Mouse (Mus musculus) embryonic facial prominence, embryonic 11.5 days (tissue): ENCODE results near the gene Zbtb32. TPM values are rescaled to one million over a fixed set of nuclear protein-coding genes. Genes with fewer than 3 reads are reported as not detected.

ENCODE experiments used
- ATAC-seq: fragments of 200-750 bp; cut with Nextera tagmentation; replicated peaks from 2 replicates; pipeline ENCODE4 v1.8.0; 2017; ENCODE audit warnings: low read depth; ENCODE audit not compliant: insufficient number of reproducible peaks, low FRiP score, low TSS enrichment
- DNase-seq: peaks from one replicate; pipeline ENCODE4 v3.0.0-alpha.2; 2015; ENCODE audit warnings: low spot score
- H3K27ac ChIP-seq: fragments of 300-500 bp; sonication (generic); replicated peaks from 2 replicates; pipeline ENCODE4 v1.5.1; 2014; ENCODE audit warnings: mild to moderate bottlenecking, low read depth, low read length, control low read depth
- H3K27me3 ChIP-seq: fragments of 300-500 bp; sonication (generic); 2 replicates; pipeline ENCODE4 v1.6.1; 2014; ENCODE audit warnings: mild to moderate bottlenecking, low read length, moderate library complexity, mixed read lengths; ENCODE audit not compliant: control insufficient read depth, insufficient read depth
- H3K36me3 ChIP-seq: fragments of 300-500 bp; sonication (generic); replicated peaks from 2 replicates; pipeline ENCODE4 v1.6.1; 2014; ENCODE audit warnings: low read depth, mild to moderate bottlenecking, low read length, moderate library complexity, mixed read lengths; ENCODE audit not compliant: control insufficient read depth, insufficient read depth
- H3K4me1 ChIP-seq: fragments of 300-500 bp; sonication (generic); 2 replicates; pipeline ENCODE4 v1.6.1; 2014; ENCODE audit warnings: low read length, mixed read lengths; ENCODE audit not compliant: control insufficient read depth, insufficient read depth
- H3K4me2 ChIP-seq: fragments of 300-500 bp; sonication (generic); 2 replicates; pipeline ENCODE4 v1.6.1; 2014; ENCODE audit warnings: low read depth, mild to moderate bottlenecking, control low read depth, low read length, moderate library complexity
- H3K4me3 ChIP-seq: fragments of 300-500 bp; sonication (generic); 2 replicates; pipeline ENCODE4 v1.5.1; 2014; ENCODE audit warnings: low read depth, low read length, control low read depth
- H3K9ac ChIP-seq: fragments of 300-500 bp; sonication (generic); replicated peaks from 2 replicates; pipeline ENCODE4 v1.6.1; 2014; ENCODE audit warnings: mild to moderate bottlenecking, control low read depth, low read length
- H3K9me3 ChIP-seq: fragments of 300-500 bp; sonication (generic); replicated peaks from 2 replicates; pipeline ENCODE4 v1.6.1; 2016; ENCODE audit warnings: mild to moderate bottlenecking, low read length, inconsistent platforms, mixed read lengths; ENCODE audit not compliant: control insufficient read depth
- WGBS: fragments of 180-500 bp; shearing (Covaris S2); extraction: QIAGEN DNeasy Blood & Tissue Kit; methylation state at CpG from one replicate; pipeline ENCODE4 v1.1.7; 2014; 5-methylcytosine and 5-hydroxymethylcytosine counted together
- polyA plus RNA-seq: library from polyadenylated mRNA; unstranded; fragments of >200 nt; fragmentation: Nextera tagmentation; extraction: Ambion mirVana; gene quantifications from 2 replicates; pipeline ENCODE4 v1.2.1, GENCODE M21; 2014

Gene Zbtb32
- polyA plus RNA-seq, 1 experiment from 2014 or later, result 0.21 TPM

GRCm38 (mm10) chr7:30625530-30626384 lies 27.0 kb upstream of the Zbtb32 start, which contains the start of gene Cox6b1:
TSS of gene Cox6b1 (minus strand) at chr7:30626151.
- WGBS, result 2% methylated on average over 44 of the region's 44 CpGs
- Histone ChIP-seq H3K27me3 (no peaks in the 10 kb centered on the region), H3K4me2 (peak within 1 kb of the TSS; percentile 59), H3K36me3 (no peaks in the 10 kb centered on the region; the same call in 1 of the 2 replicates), H3K9me3 (no peaks in the 10 kb centered on the region), H3K4me3 (peak within 1 kb of the TSS; percentile 81), H3K27ac (0 out of 2 replicates have a peak within 1 kb of the TSS, but pooled peaks have one; percentile 35), H3K9ac (peak within 1 kb of the TSS; percentile 85), H3K4me1 (no peaks in the 10 kb centered on the region)
- DNase-seq (peak; percentile 95), ATAC-seq (peak; percentile 77)

GRCm38 (mm10) chr7:30619202-30619601 lies 20.5 kb upstream of the Zbtb32 start:
- no peak overlapping the region for H3K9ac ChIP-seq
- no peak overlapping the region for H3K4me2 ChIP-seq
- WGBS, result 86% methylated on average over 3 of the region's 3 CpGs
- no peaks in the 10 kb centered on the region for H3K27me3 ChIP-seq
- ATAC-seq (no peak), DNase-seq (peak; percentile 27)
- no peaks in the 10 kb centered on the region for H3K4me1 ChIP-seq
- no peaks in the 10 kb centered on the region for H3K9me3 ChIP-seq
- no peak overlapping the region for H3K27ac ChIP-seq
- H3K4me3 ChIP-seq, result no peak overlapping the region
- peaks cover 4% of the 10 kb centered on the region for H3K36me3 ChIP-seq

- Histone ChIP-seq H3K4me1 (no peaks in the 10 kb centered on the region), H3K27me3 (no peaks in the 10 kb centered on the region), H3K4me2 (no peak overlapping the region), H3K4me3 (no peak overlapping the region), H3K36me3 (peaks cover 4% of the 10 kb centered on the region), H3K27ac (no peak overlapping the region), H3K9me3 (no peaks in the 10 kb centered on the region), H3K9ac (no peak overlapping the region)
- no peak for ATAC-seq
- no peak for DNase-seq
- WGBS, result 94% methylated on average over 9 of the region's 9 CpGs
Measured at GRCm38 (mm10) chr7:30618658-30619057, 19.9 kb upstream of the Zbtb32 start.

- no peaks in the 10 kb centered on the region for H3K9me3 ChIP-seq
- WGBS, result 64% methylated on average over 5 of the region's 5 CpGs
- no peak overlapping the region for H3K4me3 ChIP-seq
- DNase-seq (no peak), ATAC-seq (no peak)
- H3K36me3 ChIP-seq, result peaks cover 4% of the 10 kb centered on the region
- no peak overlapping the region for H3K4me2 ChIP-seq
- H3K4me1 ChIP-seq, result no peaks in the 10 kb centered on the region
- H3K9ac ChIP-seq, result no peak overlapping the region
- no peaks in the 10 kb centered on the region for H3K27me3 ChIP-seq
- no peak overlapping the region for H3K27ac ChIP-seq
Measured at GRCm38 (mm10) chr7:30615049-30615760, 16.5 kb upstream of the Zbtb32 start.

GRCm38 (mm10) chr7:30614454-30614853 lies 15.7 kb upstream of the Zbtb32 start:
- Histone ChIP-seq H3K4me2 (no peak overlapping the region), H3K4me3 (no peak overlapping the region), H3K36me3 (peaks cover 4% of the 10 kb centered on the region), H3K9ac (no peak overlapping the region), H3K4me1 (no peaks in the 10 kb centered on the region), H3K27me3 (no peaks in the 10 kb centered on the region), H3K27ac (no peak overlapping the region), H3K9me3 (no peaks in the 10 kb centered on the region)
- DNase-seq (peak; percentile 9), ATAC-seq (no peak)
- 80% methylated on average over 2 of the region's 2 CpGs for WGBS

GRCm38 (mm10) chr7:30613529-30614112 lies 14.9 kb upstream of the Zbtb32 start:
- Histone ChIP-seq H3K9ac (no peak overlapping the region), H3K27ac (no peak overlapping the region), H3K27me3 (no peaks in the 10 kb centered on the region), H3K4me2 (no peak overlapping the region), H3K4me3 (no peak overlapping the region), H3K36me3 (peaks cover 2% of the 10 kb centered on the region; the same call in 1 of the 2 replicates), H3K4me1 (no peaks in the 10 kb centered on the region), H3K9me3 (no peaks in the 10 kb centered on the region)
- DNase-seq, result peak; percentile 74
- ATAC-seq, result 0 out of 2 replicates have a peak, but pooled peaks have one; percentile 41
- 27% methylated on average over 14 of the region's 14 CpGs for WGBS

- Histone ChIP-seq H3K4me3 (no peak within 1 kb of the TSS), H3K9me3 (no peaks in the 10 kb centered on the region), H3K27ac (no peak within 1 kb of the TSS), H3K9ac (no peak within 1 kb of the TSS), H3K4me2 (no peak within 1 kb of the TSS), H3K36me3 (peaks cover 2% of the 10 kb centered on the region; the same call in 1 of the 2 replicates), H3K4me1 (no peaks in the 10 kb centered on the region), H3K27me3 (no peaks in the 10 kb centered on the region)
- WGBS, result 75% methylated on average over 8 of the region's 8 CpGs
- ATAC-seq (0 out of 2 replicates have a peak, but pooled peaks have one; percentile 16), DNase-seq (no peak)
Measured at GRCm38 (mm10) chr7:30612654-30613402, 14.1 kb upstream of the Zbtb32 start, which contains the start of gene Upk1a. TSS of gene Upk1a (minus strand) at chr7:30612847.
